Mouse (Mus musculus) liver, embryonic 11.5 days (tissue): ENCODE results near the gene Dicer1. TPM values are rescaled to one million over a fixed set of nuclear protein-coding genes. Genes with fewer than 3 reads are reported as not detected.

Source experiments
- ATAC-seq: fragments of 200-750 bp; cut with Nextera tagmentation; replicated peaks from 2 replicates; pipeline ENCODE4 v1.8.0; 2017; ENCODE audit warnings: moderate number of reproducible peaks, mild to moderate bottlenecking, moderate TSS enrichment, moderate library complexity; ENCODE audit not compliant: low FRiP score
- DNase-seq: peaks from one replicate; pipeline ENCODE4 v3.0.0-alpha.2; 2017; ENCODE audit warnings: low spot score
- H3K27ac ChIP-seq: fragments of 300-500 bp; sonication (generic); 2 replicates; pipeline ENCODE4 v1.5.1; 2014; ENCODE audit warnings: mild to moderate bottlenecking, low read depth, low read length, control low read depth
- H3K27me3 ChIP-seq: fragments of 300-500 bp; sonication (generic); replicated peaks from 2 replicates; pipeline ENCODE4 v1.6.1; 2014; ENCODE audit warnings: low read length, mixed read lengths; ENCODE audit not compliant: control insufficient read depth, insufficient read depth
- H3K36me3 ChIP-seq: fragments of 300-500 bp; sonication (generic); 2 replicates; pipeline ENCODE4 v1.6.1; 2014; ENCODE audit warnings: mild to moderate bottlenecking, low read length, moderate library complexity, mixed read lengths; ENCODE audit not compliant: control insufficient read depth, insufficient read depth
- H3K4me1 ChIP-seq: fragments of 300-500 bp; sonication (generic); replicated peaks from 2 replicates; pipeline ENCODE4 v1.6.1; 2014; ENCODE audit warnings: low read length, mixed read lengths; ENCODE audit not compliant: control insufficient read depth, insufficient read depth
- H3K4me2 ChIP-seq: fragments of 300-500 bp; sonication (generic); 2 replicates; pipeline ENCODE4 v1.6.1; 2014; ENCODE audit warnings: mild to moderate bottlenecking, control low read depth, moderate library complexity
- H3K4me3 ChIP-seq: fragments of 300-500 bp; sonication (generic); 2 replicates; pipeline ENCODE4 v1.5.1; 2014; ENCODE audit warnings: low read depth, low read length, control low read depth
- H3K9ac ChIP-seq: fragments of 300-500 bp; sonication (generic); 2 replicates; pipeline ENCODE4 v1.6.1; 2014; ENCODE audit warnings: low read depth, low read length, control low read depth
- H3K9me3 ChIP-seq: fragments of 300-500 bp; sonication (generic); 2 replicates; pipeline ENCODE4 v1.6.1; 2016; ENCODE audit warnings: low read length, inconsistent platforms, mixed read lengths; ENCODE audit not compliant: control insufficient read depth
- WGBS: fragments of 180-500 bp; shearing (Covaris S2); extraction: QIAGEN DNeasy Blood & Tissue Kit; methylation state at CpG from one replicate; pipeline ENCODE4 v1.1.7; 2014; 5-methylcytosine and 5-hydroxymethylcytosine counted together
- polyA plus RNA-seq: library from polyadenylated mRNA; unstranded; fragments of >200 nt; fragmentation: Nextera tagmentation; extraction: Ambion mirVana; gene quantifications from 2 replicates; pipeline ENCODE4 v1.2.1, GENCODE M21; 2014

Gene Dicer1
- polyA plus RNA-seq, 1 experiment from 2014 or later = 15.4 TPM

DNA sequence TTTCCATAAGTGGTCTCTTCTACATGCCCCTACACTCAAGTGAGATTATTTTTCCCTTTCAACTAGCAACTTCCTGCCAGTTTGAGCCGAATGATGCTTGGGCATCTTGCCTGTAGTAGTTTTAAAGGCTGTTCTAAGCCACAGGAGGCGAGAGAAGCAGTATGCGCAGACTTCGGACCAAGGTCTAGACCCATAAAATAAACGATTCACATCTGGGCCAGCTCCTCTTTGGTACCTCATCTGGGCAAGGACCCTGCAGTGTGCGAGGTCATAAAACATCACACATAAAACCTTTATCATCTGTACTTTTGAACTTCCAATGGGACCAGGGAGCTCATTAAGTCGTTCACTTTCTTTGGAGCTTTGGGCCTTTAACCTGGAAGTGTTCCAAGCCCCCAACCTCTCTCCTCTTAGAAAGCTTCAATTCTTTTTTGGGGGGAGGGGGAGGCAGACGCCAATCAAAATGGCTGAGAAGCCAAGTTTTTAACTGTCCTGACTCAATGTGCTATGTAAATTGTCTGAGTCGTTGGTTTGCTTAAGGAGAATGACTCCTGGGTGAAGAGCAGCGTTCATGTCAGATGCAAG lies 17.5 kb upstream of the Dicer1 start:
- DNase-seq = no peak

DNA sequence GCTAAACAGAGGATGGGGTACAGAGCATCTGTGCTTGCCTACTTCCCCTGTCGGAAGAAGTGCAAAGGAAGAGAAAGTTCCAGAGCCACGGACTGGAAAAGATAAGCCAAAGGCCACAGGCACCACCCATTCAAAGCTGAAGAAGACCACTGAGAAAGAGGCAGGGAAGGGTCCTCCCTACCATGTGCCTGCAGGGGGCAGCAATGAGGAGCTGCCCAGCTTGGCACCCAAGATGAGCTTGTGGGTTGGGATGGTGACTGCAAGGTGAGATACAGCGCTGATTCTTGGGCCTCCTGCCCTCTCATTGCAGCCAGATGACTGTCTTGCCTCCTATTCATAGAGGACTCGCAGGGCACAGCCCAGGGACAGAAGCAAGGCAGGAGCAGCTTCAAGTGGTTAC lies 15.4 kb upstream of the Dicer1 start:
- no peaks in the 10 kb centered on the region for H3K4me1 ChIP-seq
- no peak overlapping the region for H3K4me3 ChIP-seq
- H3K27ac ChIP-seq = no peak overlapping the region
- DNase-seq (no peak), ATAC-seq (no peak)
- H3K9ac ChIP-seq = no peak overlapping the region
- no peaks in the 10 kb centered on the region; the same call in 1 of the 2 replicates for H3K27me3 ChIP-seq
- no peaks in the 10 kb centered on the region for H3K9me3 ChIP-seq
- WGBS = 66% methylated on average over 4 of the region's 4 CpGs
- no peak overlapping the region for H3K4me2 ChIP-seq
- H3K36me3 ChIP-seq = no peaks in the 10 kb centered on the region

More for the DNA sequence above, 17.5 kb upstream of the Dicer1 start:
- no peaks in the 10 kb centered on the region for H3K9me3 ChIP-seq
- ATAC-seq = no peak
- H3K36me3 ChIP-seq = no peaks in the 10 kb centered on the region
- H3K4me2 ChIP-seq = no peak overlapping the region
- no peak overlapping the region for H3K27ac ChIP-seq
- H3K4me3 ChIP-seq = no peak overlapping the region
- H3K9ac ChIP-seq = no peak overlapping the region
- H3K4me1 ChIP-seq = no peaks in the 10 kb centered on the region
- no peaks in the 10 kb centered on the region; the same call in 1 of the 2 replicates for H3K27me3 ChIP-seq
- 77% methylated on average over 10 of the region's 10 CpGs for WGBS

DNA sequence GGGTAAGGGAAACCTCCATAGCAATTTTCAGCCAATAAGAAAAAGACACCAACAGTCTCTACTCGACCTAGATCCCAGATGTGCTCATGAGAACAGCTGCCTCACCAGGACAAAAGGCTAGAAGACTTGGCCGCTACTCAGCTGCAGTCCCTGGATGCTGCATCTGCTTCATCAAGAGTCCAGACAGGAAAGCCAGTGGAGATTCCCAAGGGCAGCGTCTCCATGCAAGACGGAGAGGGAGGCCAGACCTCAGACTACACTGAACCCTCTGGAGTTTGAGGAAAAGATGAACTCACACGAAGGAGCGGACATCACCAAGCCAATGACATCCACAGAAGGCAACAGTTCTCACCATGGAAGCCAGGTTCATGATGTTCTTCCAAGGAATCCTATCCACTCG lies 14.0 kb upstream of the Dicer1 start:
- H3K36me3 ChIP-seq = no peaks in the 10 kb centered on the region
- ATAC-seq (no peak), DNase-seq (no peak)
- H3K9ac ChIP-seq = no peak overlapping the region
- H3K9me3 ChIP-seq = no peaks in the 10 kb centered on the region
- no peak overlapping the region for H3K4me3 ChIP-seq
- 79% methylated on average over 7 of the region's 7 CpGs for WGBS
- no peak overlapping the region for H3K4me2 ChIP-seq
- no peaks in the 10 kb centered on the region; the same call in 1 of the 2 replicates for H3K27me3 ChIP-seq
- no peaks in the 10 kb centered on the region for H3K4me1 ChIP-seq
- H3K27ac ChIP-seq = no peak overlapping the region

DNA sequence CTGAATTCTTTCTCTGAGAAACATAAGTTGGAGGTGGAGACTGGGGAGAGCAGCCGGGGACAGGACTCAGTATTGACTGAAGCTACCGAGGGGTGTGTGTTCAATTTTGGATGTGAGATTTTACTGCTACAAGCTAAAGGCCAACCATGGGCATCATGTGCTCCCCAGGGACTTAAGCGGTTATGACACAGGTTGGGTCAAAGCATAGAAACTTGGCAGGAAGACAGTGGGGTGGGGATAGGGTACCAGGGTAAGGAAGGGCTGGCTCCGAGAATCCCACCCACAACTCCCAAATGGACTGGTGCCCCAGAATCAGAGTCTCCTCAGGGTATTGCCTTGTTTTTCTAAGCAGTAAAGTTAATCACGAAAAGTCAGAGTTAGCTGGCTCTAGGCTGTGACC lies 13.4 kb upstream of the Dicer1 start:
- H3K4me1 ChIP-seq = no peaks in the 10 kb centered on the region
- H3K9ac ChIP-seq = no peak overlapping the region
- ATAC-seq (no peak), DNase-seq (no peak)
- no peak overlapping the region for H3K27ac ChIP-seq
- no peak overlapping the region for H3K4me3 ChIP-seq
- H3K9me3 ChIP-seq = no peaks in the 10 kb centered on the region
- H3K27me3 ChIP-seq = no peaks in the 10 kb centered on the region; the same call in 1 of the 2 replicates
- H3K36me3 ChIP-seq = no peaks in the 10 kb centered on the region
- WGBS = 68% methylated on average over 5 of the region's 5 CpGs
- no peak overlapping the region for H3K4me2 ChIP-seq

DNA sequence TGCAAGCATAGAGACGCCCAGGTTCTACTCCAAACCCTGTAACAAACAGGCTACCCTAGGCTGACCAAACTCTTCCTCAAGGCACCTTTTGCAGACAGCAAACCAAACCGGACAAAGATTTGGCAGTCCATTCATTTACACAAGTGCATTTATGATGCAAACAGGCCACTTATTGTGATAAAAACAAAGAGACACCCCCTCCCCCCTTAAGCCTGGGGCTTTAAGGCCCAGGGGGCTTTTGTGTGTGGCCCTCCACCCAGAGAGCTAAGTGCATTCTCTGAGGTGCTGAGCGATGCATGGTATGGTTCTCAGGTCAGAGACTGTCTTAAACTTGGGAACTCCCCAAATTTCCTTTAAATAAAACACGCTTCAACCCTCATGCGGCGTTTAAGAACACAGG lies 12.2 kb upstream of the Dicer1 start:
- no peaks in the 10 kb centered on the region; the same call in 1 of the 2 replicates for H3K27me3 ChIP-seq
- no peaks in the 10 kb centered on the region for H3K4me1 ChIP-seq
- no peak overlapping the region for H3K9ac ChIP-seq
- no peaks in the 10 kb centered on the region for H3K36me3 ChIP-seq
- no peak overlapping the region for H3K27ac ChIP-seq
- 84% methylated on average over 6 of the region's 6 CpGs for WGBS
- H3K9me3 ChIP-seq = no peaks in the 10 kb centered on the region
- ATAC-seq = no peak
- no peak for DNase-seq
- no peak overlapping the region for H3K4me3 ChIP-seq
- no peak overlapping the region for H3K4me2 ChIP-seq

DNA sequence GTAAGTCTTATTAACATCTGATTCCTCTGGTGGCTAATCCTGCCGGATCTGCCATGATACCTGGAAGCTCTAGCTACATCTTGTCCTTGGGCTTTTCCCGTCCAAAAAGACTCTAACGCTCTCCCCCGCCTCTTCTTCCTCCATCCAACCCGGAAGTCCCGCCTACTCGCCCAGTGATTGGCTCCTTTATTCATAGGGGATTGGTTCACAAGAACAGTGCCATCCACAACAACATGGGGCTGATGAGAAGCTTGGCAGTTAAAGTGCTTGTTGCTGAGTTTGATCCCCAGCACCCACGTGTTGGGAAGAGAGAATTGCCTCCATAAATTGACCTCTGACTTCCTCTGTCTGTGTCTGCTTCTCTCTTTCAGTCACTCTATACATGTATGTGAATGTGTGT lies 9.7 kb upstream of the Dicer1 start:
- Histone ChIP-seq H3K27me3 (no peaks in the 10 kb centered on the region), H3K9ac (no peak overlapping the region), H3K36me3 (no peaks in the 10 kb centered on the region), H3K27ac (no peak overlapping the region), H3K4me1 (no peaks in the 10 kb centered on the region), H3K4me3 (no peak overlapping the region), H3K4me2 (no peak overlapping the region), H3K9me3 (no peaks in the 10 kb centered on the region)
- ATAC-seq (no peak), DNase-seq (no peak)
- 70% methylated on average over 8 of the region's 8 CpGs for WGBS

DNA sequence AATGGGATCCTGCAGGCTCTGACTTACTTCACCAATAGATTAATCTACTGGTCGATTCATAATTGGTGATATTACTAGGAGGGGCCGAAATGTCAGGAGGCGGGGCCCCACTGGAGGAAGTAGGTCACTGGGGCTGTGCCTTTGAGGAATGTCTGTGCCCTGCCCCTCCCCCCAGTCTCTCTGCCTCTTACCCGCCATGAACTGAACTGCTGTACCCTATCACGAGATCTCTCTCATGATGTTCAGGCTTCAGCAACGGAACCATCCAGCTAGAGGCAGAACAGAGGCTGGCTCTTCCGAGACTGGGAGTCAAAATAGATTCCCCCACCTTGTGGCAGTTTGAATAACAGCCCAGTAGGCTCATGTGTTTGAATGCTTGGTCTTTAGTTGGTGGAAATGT lies 6.3 kb upstream of the Dicer1 start:
- H3K27ac ChIP-seq = no peak overlapping the region
- DNase-seq (no peak), ATAC-seq (no peak)
- 84% methylated on average over 7 of the region's 7 CpGs for WGBS
- no peak overlapping the region for H3K4me2 ChIP-seq
- no peaks in the 10 kb centered on the region for H3K9me3 ChIP-seq
- H3K36me3 ChIP-seq = no peaks in the 10 kb centered on the region
- no peaks in the 10 kb centered on the region; the same call in 1 of the 2 replicates for H3K4me1 ChIP-seq
- no peaks in the 10 kb centered on the region for H3K27me3 ChIP-seq
- no peak overlapping the region for H3K4me3 ChIP-seq
- H3K9ac ChIP-seq = no peak overlapping the region

DNA sequence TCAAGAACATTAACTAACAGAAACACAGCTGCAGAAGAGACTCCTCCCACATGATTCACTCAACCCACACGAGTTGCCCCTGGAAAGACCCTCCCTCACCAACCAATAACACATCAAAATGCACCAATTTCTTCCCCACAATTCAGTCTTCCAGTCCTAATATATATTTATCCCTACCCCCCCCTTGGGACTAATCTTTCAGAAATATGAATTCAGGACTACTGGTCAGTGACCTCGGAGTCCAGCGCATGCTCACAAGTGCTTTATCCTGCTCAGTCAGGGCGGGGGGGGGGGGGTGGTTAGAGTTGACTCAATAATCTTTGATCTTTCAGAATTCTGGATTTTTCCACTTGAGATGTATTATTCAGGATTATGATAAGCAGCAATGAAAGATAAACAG lies 1.9 kb upstream of the Dicer1 start:
- no peak for ATAC-seq
- Histone ChIP-seq H3K4me3 (no peak overlapping the region), H3K4me2 (no peak overlapping the region), H3K27ac (no peak overlapping the region), H3K4me1 (peaks cover 23% of the 10 kb centered on the region), H3K36me3 (0 out of 2 replicates have a peak, but pooled peaks cover 4% of the 10 kb centered on the region), H3K9me3 (no peaks in the 10 kb centered on the region), H3K27me3 (no peaks in the 10 kb centered on the region), H3K9ac (no peak overlapping the region)
- whole genome bisulfite sequencing = 75% methylated on average over 4 of the region's 4 CpGs
- no peak for DNase-seq

DNA sequence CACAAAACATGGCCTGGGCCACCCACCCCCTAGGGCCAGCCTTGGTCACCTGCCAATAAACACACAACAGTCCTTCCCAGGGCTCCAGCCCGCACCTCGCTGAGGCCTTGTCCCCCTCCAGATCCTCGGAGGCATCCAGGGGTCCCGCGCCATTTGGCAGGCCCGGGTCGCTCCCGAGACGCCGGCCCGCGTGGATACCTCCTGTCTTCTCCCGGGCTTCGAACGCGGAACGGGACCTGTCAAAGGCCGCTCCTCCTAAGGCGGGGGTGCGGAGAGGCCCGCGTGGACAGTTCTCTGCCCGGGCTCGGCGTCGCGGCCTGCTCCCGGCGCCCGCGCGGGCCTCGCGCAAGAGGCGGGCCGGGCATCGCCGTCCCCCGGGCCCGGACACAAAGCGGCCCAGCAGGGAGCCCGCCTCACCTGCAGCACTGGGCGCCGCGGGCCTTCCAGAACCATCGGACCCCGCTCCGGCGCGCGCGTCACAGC lies 380 bp downstream of the Dicer1 start:
- Histone ChIP-seq H3K4me1 (peaks cover 30% of the 10 kb centered on the region), H3K27ac (peak overlapping the region; percentile 81), H3K9ac (peak overlapping the region; percentile 92), H3K4me3 (peak overlapping the region; percentile 93), H3K4me2 (peak overlapping the region; percentile 97), H3K36me3 (0 out of 2 replicates have a peak, but pooled peaks cover 4% of the 10 kb centered on the region), H3K27me3 (no peaks in the 10 kb centered on the region), H3K9me3 (no peaks in the 10 kb centered on the region)
- no peak for DNase-seq
- ATAC-seq = peak; percentile 42
- under 1% methylated on average over 45 of the region's 52 CpGs for WGBS
